In genomic region chr14:60529022-60529421, GRCm38 (mm10) we compare ENCODE assay signal across 9 mouse cellular contexts.
DNase-seq lines count a peak whose midpoint lies in the region; ATAC-seq and TF ChIP-seq lines count a peak whose summit lies in the region.
"Had no signal": no experiment of that assay in that cellular context is flagged by ENCODE, and none has a peak within 500 bp of the region (broad histone marks: within the 10 kb centered on the region; RNA-seq: fewer than 3 reads in every experiment).

No protein-coding gene starts in this region.

- no peak overlapping the region for H3K4me3 ChIP-seq in liver, adult 2 months (ENCODE audit: insufficient read depth, low read depth, low read length)
- no peak overlapping the region for H3K4me3 ChIP-seq in liver, embryonic 12.5 days
- no peak overlapping the region for H3K4me3 ChIP-seq in forebrain, embryonic 15.5 days
- no peak overlapping the region for H3K4me3 ChIP-seq in midbrain, embryonic 15.5 days
- H3K4me3 ChIP-seq: embryonic facial prominence, embryonic 13.5 days had no signal

- H3K9ac ChIP-seq in liver, adult 2 months (ENCODE audit: low read depth, low read length), result no peak overlapping the region
- H3K9ac ChIP-seq in liver, embryonic 12.5 days, result no peak overlapping the region
- H3K9ac ChIP-seq in forebrain, embryonic 15.5 days (replicated peaks), result no peak overlapping the region
- no peak overlapping the region for H3K9ac ChIP-seq in midbrain, embryonic 15.5 days
- H3K9ac ChIP-seq: embryonic facial prominence, embryonic 13.5 days had no signal

- no peak overlapping the region for H3K4me2 ChIP-seq in liver, embryonic 12.5 days
- no peak overlapping the region for H3K4me2 ChIP-seq in forebrain, embryonic 15.5 days (replicated peaks)
- no peak overlapping the region for H3K4me2 ChIP-seq in midbrain, embryonic 15.5 days
- H3K4me2 ChIP-seq: embryonic facial prominence, embryonic 13.5 days had no signal

- H3K36me3 ChIP-seq in liver, adult 2 months (ENCODE audit: control insufficient read depth, insufficient read depth, low read length), result no peaks in the 10 kb centered on the region
- no peaks in the 10 kb centered on the region for H3K36me3 ChIP-seq in liver, embryonic 12.5 days
- no peaks in the 10 kb centered on the region for H3K36me3 ChIP-seq in forebrain, embryonic 15.5 days
- H3K36me3 ChIP-seq in midbrain, embryonic 15.5 days (replicated peaks), result no peaks in the 10 kb centered on the region
- H3K36me3 ChIP-seq: embryonic facial prominence, embryonic 13.5 days had no signal

- no peak for TF ChIP-seq POLR2A in liver, adult 2 months (IDR thresholded peaks at IDR 0.05; ENCODE audit: extremely low read depth, insufficient read depth, low read length)

- ATAC-seq in liver, embryonic 12.5 days, result no peak
- ATAC-seq in forebrain, embryonic 15.5 days (replicated peaks), result peak; percentile 52
- ATAC-seq in midbrain, embryonic 15.5 days (replicated peaks), result 0 out of 2 replicates have a peak, but pooled peaks have one; percentile 41

- no peak overlapping the region for H3K27ac ChIP-seq in liver, adult 2 months (replicated peaks; ENCODE audit: insufficient read depth, low read depth, low read length)
- no peak overlapping the region for H3K27ac ChIP-seq in liver, embryonic 12.5 days
- H3K27ac ChIP-seq in forebrain, embryonic 15.5 days (replicated peaks), result peak overlapping the region; percentile 71
- H3K27ac ChIP-seq in midbrain, embryonic 15.5 days, result no peak overlapping the region
- H3K27ac ChIP-seq: embryonic facial prominence, embryonic 13.5 days had no signal

- no peaks in the 10 kb centered on the region for H3K27me3 ChIP-seq in liver, adult 2 months (ENCODE audit: control insufficient read depth, insufficient read depth, low read length)
- H3K27me3 ChIP-seq in liver, embryonic 12.5 days (replicated peaks), result no peaks in the 10 kb centered on the region
- H3K27me3 ChIP-seq in forebrain, embryonic 15.5 days, result no peaks in the 10 kb centered on the region
- no peaks in the 10 kb centered on the region for H3K27me3 ChIP-seq in midbrain, embryonic 15.5 days (replicated peaks)
- H3K27me3 ChIP-seq: embryonic facial prominence, embryonic 13.5 days had no signal

- H3K9me3 ChIP-seq in liver, embryonic 12.5 days (replicated peaks), result no peaks in the 10 kb centered on the region
- H3K9me3 ChIP-seq in forebrain, embryonic 15.5 days, result no peaks in the 10 kb centered on the region
- H3K9me3 ChIP-seq in midbrain, embryonic 15.5 days, result 0 out of 2 replicates have a peak, but pooled peaks cover 4% of the 10 kb centered on the region

- H3K79me2 ChIP-seq in liver, adult 2 months (ENCODE audit: control insufficient read depth, insufficient read depth, low read length), result no peaks in the 10 kb centered on the region

- TF ChIP-seq CTCF in liver, adult 2 months (IDR thresholded peaks at IDR 0.05; ENCODE audit: low read depth, low read length), result no peak

- peaks cover 2% of the 10 kb centered on the region for H3K4me1 ChIP-seq in liver, adult 2 months (ENCODE audit: control insufficient read depth, insufficient read depth, low read length)
- no peaks in the 10 kb centered on the region for H3K4me1 ChIP-seq in liver, embryonic 12.5 days
- peaks cover 33% of the 10 kb centered on the region for H3K4me1 ChIP-seq in forebrain, embryonic 15.5 days
- peaks cover 21% of the 10 kb centered on the region for H3K4me1 ChIP-seq in midbrain, embryonic 15.5 days

- WGBS in liver, adult 2 months, result 23% methylated on average over 3 of the region's 3 CpGs
- 81% methylated on average over 3 of the region's 3 CpGs for WGBS in liver, embryonic 12.5 days (ENCODE audit: insufficient replicate concordance)
- WGBS in forebrain, embryonic 15.5 days, result 15% methylated on average over 3 of the region's 3 CpGs
- 47% methylated on average over 3 of the region's 3 CpGs for WGBS in midbrain, embryonic 15.5 days

- peak; percentile 89 for DNase-seq in liver, adult 2 months (ENCODE audit: extremely low read depth, low read depth, low spot score)
- DNase-seq in adrenal gland, postnatal 4 days (ENCODE audit: low spot score in 2 of 2), result peak; percentile 42 to 67
- peak; percentile 76 to 78 for DNase-seq in kidney, adult 8-10 months
- no peak for DNase-seq in natural killer cell, adult 2 months (ENCODE audit: low spot score in 2 of 2)
- no peak for DNase-seq in c-Kit-positive CD71-positive TER-119-positive erythroid progenitor cells, embryonic 14.5 days (ENCODE audit: low spot score)

Comparison
In these comparisons a context has a peak if more than half of its experiments do, and no peak if none do; other contexts are left out.
1. DNase-seq: peak in liver, adult 2 months (single experiment), adrenal gland, postnatal 4 days (2 of 2) and kidney, adult 8-10 months (2 of 2); none in natural killer cell, adult 2 months (0 of 2) and c-Kit-positive CD71-positive TER-119-positive erythroid progenitor cells, embryonic 14.5 days (single experiment).